Mouse (Mus musculus): Measurements from ENCODE around the gene Gm8265.
"Not testable (repeated sequence)": the region's sequence is repeated elsewhere in the genome, so short reads cannot be mapped to it uniquely, and the experiment has no call there.

The Gm8265 gene

GRCm38 (mm10) chr14:5632928-5633327 lies at the start of gene Gm8265:
TSS of gene Gm8265 (minus strand) at chr14:5633028.
- DNase-seq (ENCODE audit: low spot score) = not testable (repeated sequence)
